Mouse (Mus musculus): ENCODE measurements around the gene Olfr1302.

Gene Olfr1302

GRCm38 (mm10) chr2:111777129-111777528 is at the start of gene Olfr1302:
Gene Olfr1302 (plus strand): TSS chr2:111777429.
- no peak for DNase-seq (ENCODE audit: low spot score in 2 of 2)

- no peak for DNase-seq (ENCODE audit: low spot score in 2 of 2)
These were observed 26.5 kb upstream of the Olfr1302 start, which contains the start of gene Olfr1301 for GRCm38 (mm10) chr2:111750706-111751105. Gene Olfr1301 (plus strand): TSS chr2:111751006.

GRCm38 (mm10) chr2:111812936-111813335 is 35.7 kb downstream of the Olfr1302 start:
- no peak for DNase-seq (ENCODE audit: low spot score in 2 of 2)

- DNase-seq (ENCODE audit: low spot score in 2 of 2): no peak
These were observed 43.0 kb downstream of the Olfr1302 start, which contains the start of gene Olfr1303 for GRCm38 (mm10) chr2:111820240-111820639. Gene Olfr1303 (minus strand): TSS chr2:111820340.

Measured in natural killer cell, adult 2 months (primary cell).